Mouse (Mus musculus) bone marrow macrophage, adult 2 months (primary cell): Measurements from ENCODE around the gene Serpina6. TPM values are rescaled to one million over a fixed set of nuclear protein-coding genes. Genes with fewer than 3 reads are reported as not detected.

Experiments
- H3K27ac ChIP-seq: 2 replicates; pipeline ENCODE4 v1.5.1; 2012; ENCODE audit warnings: low read depth, low read length; ENCODE audit not compliant: insufficient read depth
- H3K4me1 ChIP-seq: 2 replicates; pipeline ENCODE4 v1.6.1; 2012; ENCODE audit warnings: low read length; ENCODE audit not compliant: control insufficient read depth, insufficient read depth
- H3K4me3 ChIP-seq: 2 replicates; pipeline ENCODE4 v1.5.1; 2012; ENCODE audit warnings: mild to moderate bottlenecking, low read length, moderate library complexity; ENCODE audit not compliant: insufficient read depth
- CTCF ChIP-seq: IDR thresholded peaks from 2 replicates; pipeline ENCODE4 v1.5.1; 2012; ENCODE audit warnings: low read depth, mild to moderate bottlenecking, low read length, moderate library complexity
- POLR2A ChIP-seq: IDR thresholded peaks from 2 replicates; pipeline ENCODE4 v1.6.1; 2012; ENCODE audit warnings: mild to moderate bottlenecking, low read depth, low read length, borderline replicate concordance
- polyA plus RNA-seq: library from polyadenylated mRNA; stranded (reverse); fragments of >200 nt; gene quantifications from 2 replicates; pipeline ENCODE4 v1.2.4, GENCODE M21; 2012; ENCODE audit not compliant: missing spikeins, insufficient read depth, insufficient read length

Serpina6 gene
- polyA plus RNA-seq, result not detected in 2 replicates

- no peak within 1 kb of the TSS for H3K27ac ChIP-seq
- no peaks in the 10 kb centered on the region for H3K4me1 ChIP-seq
- TF ChIP-seq POLR2A (no peak), CTCF (no peak)
- no peak within 1 kb of the TSS for H3K4me3 ChIP-seq
Measured at GRCm38 (mm10) chr12:103656848-103657626, at the start of gene Serpina6. TSS of gene Serpina6 (minus strand) at chr12:103657212.

GRCm38 (mm10) chr12:103706113-103706512, 49.1 kb upstream of the Serpina6 start:
- H3K4me1 ChIP-seq, result no peaks in the 10 kb centered on the region
- no peak for TF ChIP-seq CTCF
- TF ChIP-seq POLR2A, result no peak
- no peak overlapping the region for H3K4me3 ChIP-seq
- no peak overlapping the region for H3K27ac ChIP-seq

- H3K4me3 ChIP-seq, result no peak overlapping the region
Measured at GRCm38 (mm10) chr12:103705547-103705946, 48.5 kb upstream of the Serpina6 start.

GRCm38 (mm10) chr12:103700144-103700750, 43.2 kb upstream of the Serpina6 start:
- Histone ChIP-seq H3K4me3 (no peak overlapping the region), H3K4me1 (no peaks in the 10 kb centered on the region), H3K27ac (no peak overlapping the region)
- TF ChIP-seq POLR2A (no peak), CTCF (no peak)

More at GRCm38 (mm10) chr12:103705547-103705946, 48.5 kb upstream of the Serpina6 start:
- H3K27ac ChIP-seq, result no peak overlapping the region
- no peaks in the 10 kb centered on the region for H3K4me1 ChIP-seq
- TF ChIP-seq POLR2A (no peak), CTCF (no peak)

GRCm38 (mm10) chr12:103695429-103695828, 38.4 kb upstream of the Serpina6 start, which contains the start of gene Serpina1f:
TSS of gene Serpina1f (minus strand) at chr12:103695529.
- no peaks in the 10 kb centered on the region for H3K4me1 ChIP-seq
- TF ChIP-seq CTCF (no peak), POLR2A (no peak)
- H3K27ac ChIP-seq, result no peak within 1 kb of the TSS
- no peak within 1 kb of the TSS for H3K4me3 ChIP-seq

- TF ChIP-seq POLR2A (no peak), CTCF (no peak)
- H3K4me3 ChIP-seq, result no peak overlapping the region
- H3K27ac ChIP-seq, result no peak overlapping the region
- no peaks in the 10 kb centered on the region for H3K4me1 ChIP-seq
Measured at GRCm38 (mm10) chr12:103688221-103688814, 31.3 kb upstream of the Serpina6 start.

- H3K4me1 ChIP-seq, result no peaks in the 10 kb centered on the region
- H3K4me3 ChIP-seq, result no peak overlapping the region
- H3K27ac ChIP-seq, result no peak overlapping the region
- TF ChIP-seq POLR2A, result no peak
- no peak for TF ChIP-seq CTCF
Measured at GRCm38 (mm10) chr12:103687021-103687420, 30.0 kb upstream of the Serpina6 start.

- H3K27ac ChIP-seq, result no peak overlapping the region
- no peaks in the 10 kb centered on the region for H3K4me1 ChIP-seq
- TF ChIP-seq CTCF (no peak), POLR2A (no peak)
- H3K4me3 ChIP-seq, result no peak overlapping the region
Measured at GRCm38 (mm10) chr12:103686050-103686449, 29.0 kb upstream of the Serpina6 start.

- Histone ChIP-seq H3K4me1 (no peaks in the 10 kb centered on the region), H3K27ac (no peak overlapping the region), H3K4me3 (no peak overlapping the region)
- TF ChIP-seq CTCF (no peak), POLR2A (no peak)
Measured at GRCm38 (mm10) chr12:103685386-103685785, 28.4 kb upstream of the Serpina6 start.

GRCm38 (mm10) chr12:103683775-103684174, 26.8 kb upstream of the Serpina6 start:
- Histone ChIP-seq H3K4me3 (no peak overlapping the region), H3K4me1 (no peaks in the 10 kb centered on the region), H3K27ac (no peak overlapping the region)
- TF ChIP-seq POLR2A, result no peak
- no peak for TF ChIP-seq CTCF
